Mouse (Mus musculus) kidney, embryonic 16.5 days (tissue): Measurements from ENCODE around the gene Gm4836. TPM values are rescaled to one million over a fixed set of nuclear protein-coding genes. Genes with fewer than 3 reads are reported as not detected.
"Not testable (repeated sequence)": the region's sequence is repeated elsewhere in the genome, so short reads cannot be mapped to it uniquely, and the experiment has no call there.

Source experiments
- ATAC-seq: fragments of 200-750 bp; cut with Nextera tagmentation; 2 replicates; pipeline ENCODE4 v1.8.0; 2017; ENCODE audit warnings: moderate TSS enrichment; ENCODE audit not compliant: low FRiP score, low TSS enrichment
- H3K27ac ChIP-seq: fragments of 300-500 bp; sonication (generic); 2 replicates; pipeline ENCODE4 v1.5.1; 2014; ENCODE audit warnings: low read length
- H3K27me3 ChIP-seq: fragments of 300-500 bp; sonication (generic); 2 replicates; pipeline ENCODE4 v1.6.1; 2014; ENCODE audit warnings: low read length, control low read depth, mixed read lengths; ENCODE audit not compliant: insufficient read depth
- H3K36me3 ChIP-seq: fragments of 300-500 bp; sonication (generic); 2 replicates; pipeline ENCODE4 v1.6.1; 2014; ENCODE audit warnings: low read length, control low read depth, mixed read lengths; ENCODE audit not compliant: insufficient read depth
- H3K4me1 ChIP-seq: fragments of 300-500 bp; sonication (generic); 2 replicates; pipeline ENCODE4 v1.6.1; 2014; ENCODE audit warnings: low read length, control low read depth, mixed read lengths; ENCODE audit not compliant: insufficient read depth
- H3K4me2 ChIP-seq: fragments of 300-500 bp; sonication (generic); replicated peaks from 2 replicates; pipeline ENCODE4 v1.6.1; 2014; ENCODE audit warnings: low read depth, low read length
- H3K4me3 ChIP-seq: fragments of 300-500 bp; sonication (generic); 2 replicates; pipeline ENCODE4 v1.5.1; 2014; ENCODE audit warnings: mild to moderate bottlenecking, low read length
- H3K9ac ChIP-seq: fragments of 300-500 bp; sonication (generic); replicated peaks from 2 replicates; pipeline ENCODE4 v1.6.1; 2014; ENCODE audit warnings: low read length
- H3K9me3 ChIP-seq: fragments of 300-500 bp; sonication (generic); 2 replicates; pipeline ENCODE4 v1.6.1; 2016; ENCODE audit warnings: low read length, control low read depth
- WGBS: fragments of 180-500 bp; shearing (Covaris S2); extraction: QIAGEN DNeasy Blood & Tissue Kit; methylation state at CpG from one replicate; pipeline ENCODE4 v1.1.7; 2014; 5-methylcytosine and 5-hydroxymethylcytosine counted together
- polyA plus RNA-seq: library from polyadenylated mRNA; unstranded; fragments of >200 nt; fragmentation: Nextera tagmentation; extraction: Ambion mirVana; gene quantifications from 2 replicates; pipeline ENCODE4 v1.2.1, GENCODE M21; 2015

Gene Gm4836
- not detected in 2 replicates for polyA plus RNA-seq

- not testable (repeated sequence) for H3K27me3 ChIP-seq, H3K27ac ChIP-seq, H3K9me3 ChIP-seq, H3K36me3 ChIP-seq, H3K9ac ChIP-seq, H3K4me1 ChIP-seq, H3K4me3 ChIP-seq, ATAC-seq, H3K4me2 ChIP-seq
- WGBS = no CpG with 5 or more reads among the region's 6 CpGs
Measured at GRCm38 (mm10) chrX:28293532-28293931, at the start of gene Gm4836. Gm4836 (minus strand) TSS chrX:28293632.
